Mouse (Mus musculus) colon, adult 2 months (tissue): ENCODE results near the gene Gm30302. TPM values are rescaled to one million over a fixed set of nuclear protein-coding genes. Genes with fewer than 3 reads are reported as not detected.

ENCODE experiments used
- polyA plus RNA-seq: library from polyadenylated mRNA; depleted of rRNA; stranded (reverse); fragments of >200 nt; gene quantifications from 2 replicates; pipeline ENCODE4 v1.2.3, GENCODE M21; 2012; rRNA removed

The Gm30302 gene
- polyA plus RNA-seq, result not detected in 2 replicates

GRCm38 (mm10) chr13:49798901-49799300 is at the start of gene Gm30302:
Gene Gm30302 (minus strand): TSS chr13:49799001.

Other genes with a start within 250 kb of the Gm30302 start
- not detected in 2 replicates for gene Omd, start 216.5 kb downstream of the Gm30302 start, polyA plus RNA-seq
- gene Ogn, start 191.0 kb downstream of the Gm30302 start, polyA plus RNA-seq, result 6.1 and 7.3 TPM in 2 replicates
- gene Cenpp, start 146.2 kb downstream of the Gm30302 start, polyA plus RNA-seq, result 0.16 and 0.58 TPM in 2 replicates
- 0.29 and 0.47 TPM in 2 replicates for gene Nol8, start 145.9 kb downstream of the Gm30302 start, polyA plus RNA-seq
- 9.8 and 11.1 TPM in 2 replicates for gene Iars, start 116.9 kb downstream of the Gm30302 start, polyA plus RNA-seq